Mouse (Mus musculus) brown adipose tissue, adult 24 weeks (tissue): ENCODE data around the gene Slamf7. TPM values are rescaled to one million over a fixed set of nuclear protein-coding genes. Genes with fewer than 3 reads are reported as not detected.
"Not testable (repeated sequence)": the region's sequence is repeated elsewhere in the genome, so short reads cannot be mapped to it uniquely, and the experiment has no call there.

Experiments
- H3K27ac ChIP-seq: fragments of 200-500 bp; replicated peaks from 2 replicates; pipeline ENCODE4 v1.5.1; 2012; ENCODE audit warnings: low read depth, mild to moderate bottlenecking, low read length
- H3K4me1 ChIP-seq: fragments of 200-500 bp; 2 replicates; pipeline ENCODE4 v1.6.1; 2012; ENCODE audit warnings: low read length, mixed read lengths; ENCODE audit not compliant: control insufficient read depth, insufficient read depth, insufficient read length
- H3K4me3 ChIP-seq: fragments of 200-500 bp; 2 replicates; pipeline ENCODE4 v1.5.1; 2012; ENCODE audit warnings: low read depth, mild to moderate bottlenecking, low read length, moderate library complexity; ENCODE audit not compliant: insufficient read depth
- polyA plus RNA-seq: library from polyadenylated mRNA; stranded (reverse); fragments of >200 nt; gene quantifications from 2 replicates; pipeline ENCODE4 v1.2.4, GENCODE M21; 2012; ENCODE audit not compliant: missing spikeins, insufficient read depth, insufficient read length

Slamf7 gene
- 1.0 and 1.6 TPM in 2 replicates for polyA plus RNA-seq

DNA sequence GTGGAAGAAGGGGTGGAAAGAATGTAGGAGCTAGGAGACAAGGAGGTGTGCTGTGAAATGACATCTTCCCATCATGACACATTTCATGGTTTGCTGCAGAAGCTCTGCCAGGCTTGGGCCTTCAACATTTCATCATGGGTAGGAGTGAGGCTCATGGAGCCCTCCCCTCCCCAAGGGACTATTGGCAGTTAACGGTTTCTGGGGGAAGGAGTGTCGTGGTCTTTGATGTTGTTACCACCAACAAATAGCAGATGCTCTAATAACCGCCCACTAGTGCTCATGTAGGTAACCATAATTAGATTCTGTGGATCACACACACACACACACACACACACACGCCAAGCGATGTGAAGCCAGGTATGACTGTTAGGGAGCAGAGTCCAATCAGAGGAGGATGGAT is at the start of gene Slamf7:
Slamf7 (minus strand) TSS at position 302 of the 400 bp plus-strand sequence.
- no peak within 1 kb of the TSS for H3K27ac ChIP-seq
- no peaks in the 10 kb centered on the region for H3K4me1 ChIP-seq
- H3K4me3 ChIP-seq: no peak within 1 kb of the TSS

- no peak overlapping the region for H3K27ac ChIP-seq
- no peak overlapping the region for H3K4me3 ChIP-seq
- no peaks in the 10 kb centered on the region for H3K4me1 ChIP-seq
Measured at GRCm38 (mm10) chr1:171698983-171699382, 46.1 kb upstream of the Slamf7 start.

DNA sequence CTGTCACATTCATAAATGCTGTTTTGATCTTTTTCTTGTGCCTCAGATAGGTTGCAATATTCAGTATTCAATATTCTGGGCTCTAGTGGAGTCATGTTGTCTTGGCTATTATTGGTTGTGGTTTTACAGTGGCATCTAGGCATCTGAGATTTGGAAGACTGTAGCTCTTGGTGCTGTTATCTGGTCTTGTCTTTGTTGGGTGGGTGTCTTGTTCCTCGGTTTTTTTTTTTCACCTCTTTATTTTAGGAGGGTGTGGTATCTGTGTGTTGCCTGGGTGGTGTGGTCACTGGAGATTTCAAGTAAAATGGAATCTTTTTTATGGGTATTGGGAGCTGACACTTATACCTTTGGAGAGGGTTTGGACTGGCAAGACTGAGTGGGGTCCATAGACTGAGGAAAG is 41.1 kb upstream of the Slamf7 start:
- no peaks in the 10 kb centered on the region for H3K4me1 ChIP-seq

DNA sequence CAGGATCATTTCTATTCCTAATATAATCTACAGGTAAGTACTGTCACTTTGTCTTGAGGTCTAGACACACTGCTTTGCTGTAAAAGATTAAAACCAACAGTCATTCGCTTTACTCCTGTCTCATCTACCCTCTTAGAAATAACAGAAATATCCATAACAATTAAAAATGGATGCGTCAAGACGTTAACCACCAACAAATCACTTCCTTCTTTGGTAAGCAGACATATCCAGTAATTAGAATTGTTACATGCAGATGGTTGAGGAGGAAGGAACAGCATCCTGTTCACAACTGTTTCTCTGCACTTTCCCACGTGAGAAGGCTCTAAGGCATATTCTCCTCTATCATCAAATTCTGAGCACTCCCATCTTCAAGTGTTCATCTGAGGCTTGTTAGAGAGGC is 34.5 kb upstream of the Slamf7 start:
- no peaks in the 10 kb centered on the region for H3K4me1 ChIP-seq
- H3K27ac ChIP-seq: no peak overlapping the region
- H3K4me3 ChIP-seq: no peak overlapping the region

More for the DNA sequence above, 41.1 kb upstream of the Slamf7 start:
- Histone ChIP-seq H3K27ac (no peak overlapping the region), H3K4me3 (no peak overlapping the region)

- H3K4me1 ChIP-seq: no peaks in the 10 kb centered on the region
- no peak overlapping the region for H3K4me3 ChIP-seq
- no peak overlapping the region for H3K27ac ChIP-seq
Measured at GRCm38 (mm10) chr1:171684923-171685322, 32.1 kb upstream of the Slamf7 start.

GRCm38 (mm10) chr1:171681531-171682299 is 28.9 kb upstream of the Slamf7 start, which contains the start of gene Cd48:
Gene Cd48, plus strand, starts transcription at chr1:171682009.
- Histone ChIP-seq H3K4me1 (no peaks in the 10 kb centered on the region), H3K4me3 (peak within 1 kb of the TSS; percentile 58), H3K27ac (peak within 1 kb of the TSS; percentile 83)

DNA sequence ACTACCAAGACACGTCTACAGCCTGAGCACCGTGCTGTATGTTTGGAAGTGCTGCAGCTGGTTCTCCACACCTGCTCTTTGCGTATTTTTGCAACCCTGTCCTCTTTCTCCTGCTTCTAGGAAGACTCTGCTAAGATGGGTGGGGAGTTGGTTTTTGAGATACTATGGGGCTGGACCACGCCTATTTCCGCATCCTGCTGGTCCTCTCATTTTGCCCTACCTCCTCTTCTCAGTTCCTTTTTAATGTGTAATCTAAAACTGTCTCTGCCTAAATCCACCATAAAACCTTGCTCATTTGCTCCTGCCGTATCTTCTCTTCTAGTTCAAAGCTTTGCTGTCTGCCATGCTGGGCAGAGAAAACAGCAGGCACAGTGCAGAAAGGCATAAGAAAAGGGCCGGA is 28.2 kb upstream of the Slamf7 start:
- no peaks in the 10 kb centered on the region for H3K4me1 ChIP-seq
- H3K4me3 ChIP-seq: no peak overlapping the region; the same call in 1 of the 2 replicates
- peak overlapping the region; percentile 44; the same call in 1 of the 2 replicates for H3K27ac ChIP-seq

- no peak overlapping the region for H3K27ac ChIP-seq
- H3K4me3 ChIP-seq: no peak overlapping the region
- H3K4me1 ChIP-seq: no peaks in the 10 kb centered on the region
Measured at GRCm38 (mm10) chr1:171677721-171678120, 24.9 kb upstream of the Slamf7 start.

GRCm38 (mm10) chr1:171674467-171674866 is 21.6 kb upstream of the Slamf7 start:
- Histone ChIP-seq H3K4me3 (no peak overlapping the region), H3K4me1 (no peaks in the 10 kb centered on the region)

GRCm38 (mm10) chr1:171672854-171673475 is 20.1 kb upstream of the Slamf7 start:
- no peaks in the 10 kb centered on the region for H3K4me1 ChIP-seq
- H3K4me3 ChIP-seq: no peak overlapping the region
- no peak overlapping the region for H3K27ac ChIP-seq

More at GRCm38 (mm10) chr1:171674467-171674866, 21.6 kb upstream of the Slamf7 start:
- no peak overlapping the region for H3K27ac ChIP-seq

DNA sequence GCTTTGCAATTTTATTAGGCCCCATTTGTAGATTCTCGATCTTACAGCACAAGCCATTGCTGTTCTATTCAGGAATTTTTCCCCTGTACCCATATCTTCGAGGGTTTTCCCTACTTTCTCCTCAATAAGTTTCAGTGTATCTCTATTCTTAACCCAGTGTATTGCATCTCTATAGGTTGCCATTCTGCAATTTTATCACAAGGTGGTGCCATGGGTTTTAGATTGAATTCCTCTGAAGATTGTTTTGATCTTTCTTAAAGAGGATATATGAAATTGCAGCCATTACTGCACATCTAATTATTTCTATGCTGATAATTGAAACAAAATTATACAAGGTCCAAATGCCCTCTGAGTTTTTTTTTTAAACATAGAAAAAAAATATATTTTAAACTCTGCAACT is 19.6 kb upstream of the Slamf7 start:
- not testable (repeated sequence) for H3K4me3 ChIP-seq, H3K27ac ChIP-seq, H3K4me1 ChIP-seq

DNA sequence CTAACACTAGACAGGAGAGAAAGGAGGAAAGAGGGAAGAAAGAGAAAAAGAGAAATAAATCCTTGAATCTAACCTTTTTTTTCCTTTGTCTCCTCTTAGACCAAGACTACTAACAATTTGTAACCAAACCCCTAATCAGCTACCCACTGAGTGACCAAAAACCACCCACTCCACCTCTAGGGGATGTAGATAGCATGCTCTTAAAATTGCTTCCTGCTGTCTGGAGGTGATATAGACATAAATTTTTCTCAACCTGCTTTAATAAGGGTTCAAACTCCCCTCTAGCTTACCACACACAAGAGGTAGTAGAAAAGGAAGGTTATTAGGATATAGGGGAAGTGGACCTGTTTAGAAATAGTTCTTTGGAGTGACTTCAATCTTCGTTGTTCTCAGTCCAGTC is 14.3 kb upstream of the Slamf7 start:
- Histone ChIP-seq H3K4me1 (no peaks in the 10 kb centered on the region), H3K27ac (no peak overlapping the region), H3K4me3 (no peak overlapping the region)

GRCm38 (mm10) chr1:171666350-171666749 is 13.5 kb upstream of the Slamf7 start:
- Histone ChIP-seq H3K4me1 (no peaks in the 10 kb centered on the region), H3K27ac (no peak overlapping the region), H3K4me3 (no peak overlapping the region)

GRCm38 (mm10) chr1:171663757-171664156 is 10.9 kb upstream of the Slamf7 start:
- Histone ChIP-seq H3K4me3 (no peak overlapping the region), H3K27ac (no peak overlapping the region)

DNA sequence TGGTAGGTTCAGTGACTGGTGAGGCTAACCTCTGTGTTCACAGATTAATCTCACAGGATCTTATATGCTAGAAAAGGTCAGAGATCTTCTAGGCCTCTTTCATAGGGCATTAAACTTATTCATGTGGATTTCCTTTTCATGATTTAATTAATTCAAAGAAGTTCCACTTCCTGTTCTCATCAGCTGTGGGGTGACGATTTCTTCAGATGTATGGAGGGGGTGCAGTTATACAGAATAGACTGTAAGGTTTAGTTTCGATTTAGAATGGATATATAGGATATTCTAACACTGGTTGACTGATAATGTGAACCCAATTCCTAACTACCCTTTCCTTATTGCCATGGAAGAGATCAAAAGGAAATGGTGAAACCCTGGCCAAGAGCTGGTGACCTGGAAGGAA is 8.6 kb upstream of the Slamf7 start:
- H3K4me3 ChIP-seq: no peak overlapping the region
- no peak overlapping the region for H3K27ac ChIP-seq
- no peaks in the 10 kb centered on the region for H3K4me1 ChIP-seq

More at GRCm38 (mm10) chr1:171663757-171664156, 10.9 kb upstream of the Slamf7 start:
- H3K4me1 ChIP-seq: no peaks in the 10 kb centered on the region

- H3K4me1 ChIP-seq: no peaks in the 10 kb centered on the region
- no peak overlapping the region for H3K27ac ChIP-seq
- no peak overlapping the region for H3K4me3 ChIP-seq
Measured at GRCm38 (mm10) chr1:171660423-171660822, 7.6 kb upstream of the Slamf7 start.
